Mouse (Mus musculus): ENCODE results near the gene Fscn1. TPM values are rescaled to one million over a fixed set of nuclear protein-coding genes. Genes with fewer than 3 reads are reported as not detected.

The Fscn1 gene
- total RNA-seq (2015) (not detected in 2 replicates), total RNA-seq (2017) (0.08 and 0.11 TPM in 2 replicates)

DNA sequence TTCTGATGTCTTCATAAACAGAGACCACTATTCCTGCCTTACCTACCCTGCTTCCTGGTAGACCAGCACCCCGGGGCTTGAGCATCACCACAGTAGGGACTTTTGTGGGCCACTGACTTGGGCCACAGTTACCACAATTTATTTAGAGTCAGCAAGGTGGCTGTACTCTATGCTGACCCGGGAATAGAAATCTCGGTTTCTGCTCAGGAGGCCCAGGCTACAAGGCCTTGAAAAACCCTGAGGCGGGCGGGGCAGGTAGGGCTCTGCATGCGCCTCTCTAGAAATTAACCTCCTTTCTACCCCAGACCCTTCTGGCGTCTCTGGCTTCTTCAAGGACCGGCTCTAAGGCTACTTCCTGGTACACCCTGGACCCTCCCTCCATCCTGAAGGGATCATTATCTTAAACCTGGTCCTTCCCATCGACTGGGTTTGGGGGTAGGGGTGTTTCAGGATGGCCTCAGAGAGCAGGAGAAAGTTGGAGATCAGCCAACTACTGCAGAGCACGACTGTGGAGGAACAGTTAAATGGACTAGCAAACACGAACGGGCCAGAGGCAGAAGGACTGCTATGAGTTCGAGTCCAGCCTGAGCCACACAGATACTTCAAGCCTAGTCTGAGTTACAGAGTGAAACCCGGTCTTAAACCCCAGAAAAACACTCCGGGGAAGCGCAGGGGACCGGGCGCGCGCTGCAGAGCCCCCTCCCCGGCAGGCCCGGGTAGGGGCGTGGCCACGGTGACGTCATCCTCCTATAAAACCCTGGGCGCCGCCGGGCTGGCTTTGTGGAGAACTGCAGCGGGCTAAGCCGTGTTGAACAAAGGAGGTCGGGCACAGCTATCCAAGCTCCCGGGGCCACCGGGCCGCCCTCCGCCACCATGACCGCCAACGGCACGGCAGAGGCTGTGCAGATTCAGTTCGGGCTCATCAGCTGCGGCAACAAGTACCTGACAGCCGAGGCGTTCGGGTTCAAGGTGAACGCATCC lies at the start of gene Fscn1:
Fscn1 (plus strand) TSS at position 768 of the 981 bp plus-strand sequence.
- ATAC-seq (ENCODE audit: poor library complexity, severe bottlenecking), result no peak

DNA sequence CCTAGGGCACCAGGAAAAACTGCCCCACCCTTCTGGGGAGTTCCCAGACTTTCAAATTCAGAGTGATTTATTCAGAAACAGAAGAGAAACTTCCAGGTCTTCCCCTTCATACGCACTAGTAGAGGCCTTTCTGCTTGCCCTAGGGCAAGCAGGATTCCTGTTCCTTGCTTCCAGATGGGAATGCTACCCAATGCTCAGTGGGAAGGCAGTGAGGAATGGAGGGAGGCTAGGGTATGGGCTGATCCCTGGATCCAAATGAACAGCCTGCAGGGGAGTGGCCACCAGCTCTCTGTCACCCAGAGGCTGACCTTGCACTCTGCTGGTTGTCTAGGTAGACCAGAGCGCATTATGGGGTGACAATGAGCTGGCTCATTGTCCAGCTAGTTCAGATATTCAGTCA lies 48.5 kb upstream of the Fscn1 start:
- no peak for ATAC-seq (ENCODE audit: poor library complexity, severe bottlenecking)

DNA sequence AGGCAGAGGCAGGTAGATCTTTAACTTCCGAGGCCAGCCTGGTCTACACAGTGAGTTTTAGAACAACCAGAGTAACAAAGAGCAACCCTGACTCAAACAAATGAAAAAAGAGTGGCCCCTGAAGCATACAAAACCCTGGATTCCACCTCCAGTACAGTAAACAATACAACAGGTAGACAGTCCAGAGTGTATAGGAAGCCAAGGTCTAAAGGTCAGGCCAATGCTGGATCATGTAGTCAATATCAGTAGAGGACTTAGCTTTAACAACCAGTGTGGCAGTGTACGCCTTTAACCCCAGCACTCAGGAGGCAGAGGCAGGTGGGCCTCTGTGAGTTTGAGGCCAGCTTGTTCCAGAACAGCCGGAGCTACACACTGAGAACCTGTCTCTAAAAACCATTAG lies 47.8 kb upstream of the Fscn1 start:
- no peak for ATAC-seq (ENCODE audit: poor library complexity, severe bottlenecking)

DNA sequence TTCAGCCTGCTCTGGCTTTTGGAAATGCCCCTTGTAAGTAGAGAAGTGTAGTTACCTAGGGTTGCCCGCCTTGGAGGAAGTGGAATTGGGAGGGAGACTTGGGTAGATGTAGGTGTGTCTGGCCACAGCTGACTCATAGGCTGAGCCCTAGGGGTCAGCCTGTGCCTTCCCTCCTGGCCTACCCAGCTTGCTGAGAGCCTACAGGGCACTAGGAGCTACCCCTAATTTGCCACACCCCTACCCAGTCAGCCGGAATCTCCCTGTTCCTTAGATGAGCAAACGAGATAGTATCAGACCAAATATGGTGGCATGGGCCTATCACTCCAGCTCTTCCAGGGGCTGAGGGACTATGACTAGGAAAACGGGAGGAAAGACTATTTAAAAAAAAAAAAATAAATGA lies 47.4 kb upstream of the Fscn1 start:
- peak; percentile 64 for ATAC-seq (ENCODE audit: poor library complexity, severe bottlenecking)

DNA sequence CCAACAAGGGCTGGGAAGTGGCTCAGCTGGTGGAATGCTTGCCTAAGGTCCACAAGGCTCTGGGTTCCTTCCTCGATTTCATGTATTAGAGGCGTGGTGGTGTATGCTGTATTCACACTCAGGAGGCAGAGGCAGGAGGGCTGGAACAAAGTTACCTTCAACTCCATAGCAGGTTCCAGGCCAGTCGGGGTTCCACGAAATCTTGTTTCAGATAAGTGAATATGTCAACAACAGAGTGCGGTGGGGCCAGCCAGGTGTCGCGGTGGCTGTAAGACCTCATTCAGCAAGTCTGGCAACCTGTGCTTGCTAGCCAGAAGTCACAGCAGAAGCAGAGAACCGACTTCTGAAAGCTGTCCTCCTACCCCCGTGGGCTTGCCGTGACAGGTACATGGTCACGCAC lies 44.9 kb upstream of the Fscn1 start:
- no peak for ATAC-seq (ENCODE audit: poor library complexity, severe bottlenecking)

DNA sequence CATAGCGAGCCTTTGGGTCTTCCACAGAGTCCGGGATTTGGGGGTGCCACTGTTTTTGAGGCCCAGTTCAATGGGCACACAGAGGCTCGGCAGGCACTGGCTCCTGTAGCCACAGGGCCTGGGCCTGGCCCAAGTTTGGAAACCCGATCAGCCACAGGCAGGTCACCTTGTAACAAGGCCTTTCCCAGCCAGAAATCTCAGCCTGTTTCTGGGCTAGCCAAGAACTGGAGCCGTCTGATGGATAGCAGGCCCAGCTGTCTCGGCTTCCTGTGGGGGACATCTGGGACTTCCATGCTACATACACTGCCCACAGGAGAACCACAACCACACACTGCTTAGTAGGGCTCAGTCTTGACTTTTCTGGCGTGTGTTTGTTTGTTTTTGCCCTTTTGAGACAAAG lies 43.5 kb upstream of the Fscn1 start:
- ATAC-seq (ENCODE audit: poor library complexity, severe bottlenecking), result no peak

DNA sequence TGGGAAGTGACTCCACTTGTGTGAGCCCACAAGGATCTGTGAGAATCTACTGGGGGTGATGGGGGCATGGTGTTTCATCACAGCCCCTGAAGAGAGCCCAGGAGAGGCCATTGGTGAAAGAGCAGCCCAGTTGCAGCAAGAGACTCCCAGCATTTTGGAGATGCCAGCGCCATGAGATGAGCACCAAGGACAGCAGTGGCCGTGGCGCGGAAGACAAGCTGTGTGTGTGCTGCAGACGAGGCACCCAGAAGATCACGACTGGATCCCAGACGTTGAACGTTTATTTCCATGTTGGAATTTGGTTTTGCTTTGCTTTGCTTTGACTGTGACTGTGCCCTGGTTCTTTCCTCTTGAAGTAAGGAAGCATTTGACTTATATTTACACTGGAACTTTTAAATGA lies 42.7 kb upstream of the Fscn1 start:
- no peak for ATAC-seq (ENCODE audit: poor library complexity, severe bottlenecking)

DNA sequence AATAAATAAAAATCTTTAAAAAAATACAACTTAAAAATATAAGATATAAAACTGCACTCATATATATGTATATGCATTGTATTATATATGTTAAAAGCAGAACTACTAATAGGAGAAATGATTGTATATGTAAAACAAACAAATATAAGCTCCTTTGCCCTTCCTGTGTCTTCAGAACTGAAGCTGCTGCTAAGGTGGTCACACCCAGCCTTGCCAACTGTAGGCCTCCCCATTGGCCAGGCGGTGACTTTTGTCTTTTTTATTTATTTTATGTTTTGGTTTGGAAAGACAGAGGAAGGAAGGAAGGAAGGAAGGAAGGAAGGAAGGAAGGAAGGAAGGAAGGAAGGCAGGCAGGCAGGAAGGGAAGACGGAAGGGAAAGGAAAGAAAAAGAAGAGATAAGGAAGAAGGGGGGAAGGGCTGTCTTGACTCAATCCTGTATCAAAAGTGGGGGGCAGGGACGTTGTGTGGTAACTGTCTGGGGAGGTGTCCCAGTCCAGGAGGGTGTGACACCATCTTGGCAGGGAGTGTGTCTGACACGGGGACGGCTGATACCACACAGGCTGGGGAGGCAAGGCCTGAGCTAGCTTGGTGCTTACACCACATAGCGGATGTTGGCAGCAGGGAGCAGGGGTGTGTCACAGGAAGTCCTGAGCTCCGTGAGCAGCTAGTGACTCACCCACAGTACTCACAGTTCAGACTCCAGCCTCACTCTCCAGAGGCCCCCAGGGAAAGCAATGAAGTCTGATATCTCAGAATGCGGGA lies 39.7 kb upstream of the Fscn1 start:
- ATAC-seq (ENCODE audit: poor library complexity, severe bottlenecking), result peak; percentile 98

DNA sequence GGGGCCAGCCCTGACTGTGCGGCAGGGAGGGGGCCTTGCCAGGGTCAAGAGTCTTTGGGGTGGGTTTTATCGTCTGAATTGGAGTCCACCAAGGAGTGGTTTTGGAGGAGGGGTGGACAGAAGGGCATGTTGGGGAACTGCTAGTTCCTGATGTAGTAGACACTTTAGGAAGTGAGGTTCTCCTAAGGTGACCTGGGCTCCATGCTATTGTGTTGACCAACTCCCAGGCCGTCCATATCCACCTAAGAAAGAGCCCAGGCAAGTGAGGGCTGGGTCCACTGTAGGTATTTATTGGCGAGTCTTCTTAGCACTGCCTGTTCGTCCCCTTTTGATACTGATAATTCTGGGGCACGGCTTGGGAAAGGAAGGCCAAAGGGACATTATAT lies 39.1 kb upstream of the Fscn1 start:
- peak; percentile 69 for ATAC-seq (ENCODE audit: poor library complexity, severe bottlenecking)

DNA sequence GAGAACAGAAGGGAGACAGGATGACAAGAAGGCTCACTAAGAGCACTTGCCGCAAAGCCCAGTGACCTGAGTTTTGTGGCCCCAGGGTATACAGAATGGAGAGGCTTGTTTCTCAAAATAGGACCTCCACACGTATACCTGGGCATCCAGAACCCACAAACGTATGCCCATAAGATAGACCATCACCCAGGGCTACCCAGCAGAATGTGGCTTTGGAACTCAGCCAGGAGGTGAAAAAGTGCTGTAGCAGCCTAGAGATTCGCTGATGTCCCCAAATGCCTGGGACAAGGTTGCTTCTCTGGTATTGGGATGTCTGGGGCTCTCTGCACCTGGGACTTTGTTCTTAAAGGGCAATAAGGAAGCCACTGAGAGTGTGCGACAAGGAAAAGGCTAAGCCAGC lies 37.9 kb upstream of the Fscn1 start:
- no peak for ATAC-seq (ENCODE audit: poor library complexity, severe bottlenecking)

DNA sequence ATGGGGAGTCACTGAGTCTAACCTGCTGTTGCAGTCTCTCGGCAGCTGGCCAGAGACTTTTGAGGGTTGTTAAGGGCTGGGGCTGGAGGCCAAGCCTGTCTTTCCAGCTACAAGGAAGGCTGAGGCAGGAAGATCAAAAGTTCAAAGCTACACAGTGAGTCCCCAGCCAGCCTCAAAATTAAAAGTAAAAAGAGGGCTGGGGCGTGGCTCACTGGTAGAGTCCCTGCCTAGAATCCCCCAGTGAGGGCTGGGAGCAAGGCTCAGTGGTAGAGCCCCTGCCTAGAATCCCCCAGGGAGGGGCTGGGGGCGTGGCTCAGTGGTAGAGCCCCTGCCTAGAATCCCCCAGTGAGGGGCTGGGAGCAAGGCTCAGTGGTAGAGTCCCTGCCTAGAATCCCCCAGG lies 36.4 kb upstream of the Fscn1 start:
- ATAC-seq (ENCODE audit: poor library complexity, severe bottlenecking), result no peak

DNA sequence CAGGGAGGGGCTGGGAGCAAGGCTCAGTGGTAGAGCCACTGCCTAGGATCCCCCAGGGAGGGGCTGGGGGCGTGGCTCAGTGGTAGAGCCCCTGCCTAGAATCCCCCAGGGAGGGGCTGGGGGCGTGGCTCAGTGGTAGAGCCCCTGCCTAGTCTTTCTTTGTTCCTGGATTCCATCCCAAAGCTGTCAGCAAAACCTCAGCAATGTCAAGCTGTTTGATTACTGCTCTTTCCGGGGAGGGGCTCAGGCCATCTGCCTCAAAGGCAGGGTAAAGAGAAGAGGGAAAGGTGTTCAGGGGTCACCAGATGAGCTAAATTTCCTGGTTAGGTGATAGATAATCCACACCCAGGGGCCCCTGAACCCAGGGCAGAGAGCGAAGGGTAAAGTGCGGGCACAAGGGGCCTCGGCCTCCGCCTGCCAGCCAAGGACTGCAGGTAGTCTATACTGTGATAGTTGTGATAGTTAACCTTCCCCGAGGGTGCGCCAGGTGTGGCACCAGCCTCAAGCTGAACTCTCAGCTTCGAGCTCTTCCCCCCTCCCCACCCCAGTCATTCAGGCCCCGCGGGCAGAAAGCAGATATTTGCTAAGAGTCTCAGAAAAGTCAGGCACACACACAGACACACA lies 35.7 kb upstream of the Fscn1 start:
- ATAC-seq (ENCODE audit: poor library complexity, severe bottlenecking), result no peak

DNA sequence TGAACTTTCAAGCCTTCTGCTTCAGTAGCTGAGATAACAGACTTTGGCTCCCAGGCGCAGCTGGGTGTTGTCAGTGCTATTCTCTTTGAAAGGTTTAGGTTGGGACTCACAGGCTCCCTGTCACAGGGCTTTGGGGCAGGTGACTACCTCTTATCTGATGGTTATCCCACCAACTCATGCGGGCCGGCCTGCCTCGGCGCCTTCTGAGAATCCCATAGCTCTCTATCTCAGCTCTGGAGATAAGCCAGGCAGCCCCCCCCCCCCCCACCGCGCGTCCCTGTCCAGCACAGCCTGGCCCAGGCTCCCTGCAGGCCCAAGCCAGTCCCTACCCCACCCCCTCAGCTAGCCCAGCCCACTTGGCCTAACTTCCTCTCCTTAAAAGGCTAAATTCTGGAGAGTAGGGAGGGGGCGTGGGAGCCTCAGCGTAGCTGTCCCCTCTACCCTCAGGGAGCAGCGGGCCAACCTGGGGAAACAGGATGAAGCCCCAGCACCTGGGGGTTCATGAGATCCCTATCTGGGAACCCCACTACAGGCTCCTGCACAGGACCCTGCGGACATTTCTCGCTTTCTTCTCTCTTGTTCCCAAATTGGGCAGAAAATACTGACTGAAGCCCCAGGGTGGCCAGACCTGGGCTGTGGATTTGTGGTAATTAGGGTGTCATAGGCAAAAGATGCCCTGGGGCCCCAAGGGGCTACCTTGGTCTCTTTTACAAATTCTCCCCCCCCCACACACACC lies 33.8 kb upstream of the Fscn1 start:
- peak; percentile 73 for ATAC-seq (ENCODE audit: poor library complexity, severe bottlenecking)

DNA sequence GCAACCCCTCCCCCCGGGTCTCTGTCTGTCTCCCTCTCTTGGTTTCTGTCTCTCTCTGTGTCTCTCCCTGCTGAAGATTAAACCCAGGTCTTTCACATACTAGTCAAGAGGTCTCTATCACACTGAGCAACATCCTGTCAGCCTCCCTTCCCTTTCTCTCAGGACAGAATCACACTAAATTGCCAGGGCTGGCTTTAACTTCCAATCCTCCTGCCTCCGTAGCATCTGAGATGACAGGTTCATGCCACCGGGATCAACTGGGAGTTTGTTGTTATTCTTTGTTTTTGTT lies 33.3 kb upstream of the Fscn1 start:
- no peak for ATAC-seq (ENCODE audit: poor library complexity, severe bottlenecking)

DNA sequence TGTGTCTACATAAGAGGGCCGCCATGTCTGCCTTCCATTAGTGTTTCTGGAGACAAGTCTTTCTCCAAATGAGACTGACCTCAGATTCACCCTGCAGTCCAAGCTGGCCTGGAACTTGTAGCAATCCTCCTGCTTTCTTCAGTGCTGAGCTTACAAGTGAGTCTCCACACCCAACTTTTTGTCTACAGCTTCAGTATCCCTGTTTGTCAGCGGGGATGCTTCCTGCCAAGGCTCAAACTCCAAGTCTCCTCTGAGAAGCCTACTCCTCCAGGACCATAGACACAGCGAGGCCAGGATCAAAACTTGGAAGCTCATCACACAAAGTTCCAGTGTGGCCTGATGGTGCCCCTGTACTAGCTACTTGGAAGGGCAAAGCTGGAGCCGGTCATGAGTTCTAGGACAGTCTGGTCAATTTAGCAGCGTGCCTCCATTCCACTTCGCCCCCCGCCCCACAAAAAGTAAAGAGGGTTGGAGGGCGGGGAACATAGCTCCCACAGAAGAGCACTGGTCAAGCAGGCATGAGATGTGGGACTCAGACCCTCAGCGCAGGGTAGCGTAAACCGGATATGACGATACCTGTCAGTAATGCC lies 32.7 kb upstream of the Fscn1 start:
- ATAC-seq (ENCODE audit: poor library complexity, severe bottlenecking), result no peak

DNA sequence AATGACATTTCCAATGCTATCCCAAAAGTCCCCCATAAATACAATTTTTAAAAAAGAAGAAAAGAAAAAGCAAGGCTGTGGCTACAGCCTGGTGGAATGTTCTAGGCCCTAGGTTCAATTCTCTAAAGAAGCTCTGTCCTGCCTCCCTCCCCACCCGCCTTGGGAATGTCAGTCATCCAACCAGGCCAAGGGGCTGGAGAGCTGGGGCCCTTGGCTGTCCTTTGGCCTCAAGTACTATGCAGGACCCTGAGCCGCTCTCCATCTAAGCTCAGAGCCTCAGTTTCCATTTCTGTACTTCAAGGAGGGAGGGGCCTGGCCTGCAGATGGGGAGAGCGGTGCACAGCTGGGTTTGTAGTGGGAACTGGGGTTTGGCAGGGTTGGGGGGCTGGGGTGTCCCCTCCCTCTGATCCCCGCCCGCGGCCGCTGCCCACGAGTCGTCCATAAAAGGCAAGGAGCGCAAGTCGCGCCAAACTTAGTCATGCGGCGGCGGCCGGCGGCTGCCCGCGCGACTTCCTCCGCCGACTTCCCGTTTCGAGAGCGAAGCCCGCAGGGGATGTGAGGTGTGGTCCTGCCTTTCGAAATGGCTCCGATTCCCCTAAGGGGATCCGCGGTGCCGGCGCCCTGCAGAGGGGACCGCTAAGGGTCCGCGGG lies 31.3 kb upstream of the Fscn1 start:
- peak; percentile 83 for ATAC-seq (ENCODE audit: poor library complexity, severe bottlenecking)

DNA sequence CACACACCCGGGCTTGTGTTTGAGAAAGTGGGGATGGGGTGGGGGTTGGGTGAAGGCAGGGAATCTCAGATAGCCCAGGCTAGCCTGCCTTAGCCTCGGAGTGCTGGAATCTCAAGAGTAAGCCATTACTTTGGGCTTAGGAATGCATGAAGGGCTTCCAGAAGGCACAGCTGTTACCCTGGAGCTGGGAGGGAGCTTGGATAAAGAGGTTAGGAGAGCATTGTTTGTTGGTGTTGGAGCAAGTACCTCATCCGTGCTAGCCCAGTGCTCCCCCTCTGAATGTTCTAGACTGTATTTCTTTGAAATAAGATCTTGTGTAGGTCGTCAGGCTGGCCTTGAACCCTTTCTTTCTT lies 30.8 kb upstream of the Fscn1 start:
- no peak for ATAC-seq (ENCODE audit: poor library complexity, severe bottlenecking)

DNA sequence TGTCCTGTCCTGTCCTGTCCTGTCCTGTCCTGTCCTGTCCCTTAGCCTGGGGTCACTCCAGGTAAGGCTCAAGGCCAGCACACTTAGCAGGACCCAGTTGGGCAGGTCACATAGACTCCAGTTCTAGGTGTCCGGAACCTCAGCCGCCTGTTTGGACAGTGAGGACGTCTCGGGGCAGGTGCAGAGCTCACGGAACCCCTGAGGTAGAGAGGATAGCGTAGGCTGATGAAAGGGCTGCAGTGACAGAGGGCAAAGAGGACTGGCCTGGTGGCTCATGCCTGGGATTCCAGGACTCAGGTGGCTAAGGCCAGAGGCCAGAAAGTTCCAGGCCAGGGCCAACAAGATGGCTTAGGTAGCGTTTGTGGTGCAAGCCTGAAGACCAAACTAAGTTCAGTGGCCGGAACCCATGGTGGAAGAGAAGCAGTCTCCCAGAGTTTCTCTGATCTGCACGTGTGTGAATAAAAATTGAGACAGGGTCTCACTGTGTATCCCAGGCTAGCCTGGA lies 28.9 kb upstream of the Fscn1 start:
- ATAC-seq (ENCODE audit: poor library complexity, severe bottlenecking), result no peak

DNA sequence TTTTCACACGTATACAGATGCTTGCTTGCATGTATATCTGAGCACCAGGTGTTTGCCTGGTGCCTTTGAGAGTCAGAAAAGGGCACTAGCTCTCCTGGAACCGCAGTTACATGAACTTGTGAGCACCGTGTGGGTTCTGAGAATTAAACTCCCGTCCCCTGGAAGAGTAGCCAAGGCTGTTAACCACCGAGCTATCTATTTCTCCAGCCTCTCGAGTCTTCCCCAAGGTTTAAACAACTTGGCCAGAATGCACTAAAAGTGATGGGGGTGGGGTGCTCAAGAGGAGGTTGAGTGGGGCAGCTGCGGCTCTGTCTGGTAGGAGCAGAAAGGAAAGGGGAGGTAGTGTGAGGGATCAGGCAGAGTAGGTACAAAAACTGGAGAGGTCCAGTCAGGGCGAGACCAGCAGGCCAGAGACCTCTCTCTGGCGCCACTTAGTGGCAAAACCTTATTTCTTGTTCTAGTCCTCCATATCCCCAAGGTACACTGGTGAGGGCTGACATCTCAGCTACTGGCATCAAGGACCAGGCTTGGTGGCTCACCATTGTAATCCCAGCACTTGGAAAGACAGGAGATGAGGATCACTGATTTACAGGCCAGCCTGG lies 28.0 kb upstream of the Fscn1 start:
- peak; percentile 65 for ATAC-seq (ENCODE audit: poor library complexity, severe bottlenecking)

DNA sequence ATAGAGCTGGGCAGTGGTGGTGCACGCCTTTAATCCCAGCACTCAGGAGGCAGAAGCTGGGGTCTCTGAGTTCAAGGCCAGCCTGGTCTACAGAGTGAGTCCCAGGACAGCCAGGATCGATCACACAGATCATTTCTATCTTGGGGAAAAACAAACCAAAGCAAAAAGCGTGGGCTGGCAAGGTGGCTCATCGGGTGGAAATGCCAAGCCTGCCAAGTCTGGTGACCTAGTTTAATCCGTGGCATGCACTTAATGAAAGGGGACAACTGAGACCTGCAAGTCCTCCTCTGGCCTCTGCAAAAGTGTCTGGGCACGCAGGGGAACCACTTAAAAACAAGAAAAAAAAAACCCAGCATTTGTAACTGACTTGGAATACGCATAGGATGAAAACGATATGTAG lies 27.4 kb upstream of the Fscn1 start:
- ATAC-seq (ENCODE audit: poor library complexity, severe bottlenecking), result no peak

Data from megakaryocyte, adult 5-6 weeks (primary cell).